Mouse (Mus musculus) ES-E14 (cell line): ENCODE measurements around the gene Fzd10.

Experiments used
- MAFK ChIP-seq: IDR thresholded peaks from 2 replicates; pipeline ENCODE4 v1.6.1; 2014; ENCODE audit warnings: mild to moderate bottlenecking, low read depth, low read length, inconsistent platforms; ENCODE audit not compliant: insufficient read depth
- ZC3H11A ChIP-seq: IDR thresholded peaks from 2 replicates; pipeline ENCODE4 v1.6.1; 2012; ENCODE audit warnings: low read depth, mild to moderate bottlenecking, inconsistent platforms, low read length, borderline replicate concordance

DNA sequence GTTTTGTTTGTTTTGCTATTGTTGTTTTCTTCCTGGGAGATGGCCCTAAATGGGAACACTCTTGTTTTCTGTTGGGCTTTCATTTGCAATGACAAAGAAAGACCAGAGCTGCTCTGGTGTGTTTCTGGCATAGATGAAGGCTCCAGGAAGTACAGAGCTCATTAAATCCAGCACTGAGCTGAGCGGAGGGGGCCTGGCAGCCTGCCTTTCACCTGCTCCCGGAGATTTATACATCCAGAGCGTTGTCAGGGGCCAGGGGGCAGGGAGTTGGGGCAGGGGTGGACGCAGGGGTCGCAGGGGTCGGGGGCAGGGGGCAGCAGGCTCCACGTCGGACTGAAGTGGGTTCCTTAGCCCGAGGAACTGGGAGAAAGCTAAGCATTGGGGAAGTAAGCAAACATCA, 19.8 kb downstream of the Fzd10 start:
- TF ChIP-seq ZC3H11A (no peak), MAFK (no peak)
